Mouse (Mus musculus) kidney, adult 2 months (tissue): ENCODE data around the gene Mast4.

Experiments used
- CTCF ChIP-seq: fragments of 200-500 bp; conservative IDR thresholded peaks from 2 replicates; pipeline ENCODE4 v1.5.1; 2011; ENCODE audit warnings: low read depth, mild to moderate bottlenecking, control low read depth, low read length, moderate library complexity, mixed read lengths; ENCODE audit not compliant: insufficient read depth, insufficient read length
- POLR2A ChIP-seq: fragments of 200-500 bp; IDR thresholded peaks from one replicate; pipeline ENCODE4 v1.6.1; 2011; ENCODE audit warnings: low read depth, low read length, control low read depth

DNA sequence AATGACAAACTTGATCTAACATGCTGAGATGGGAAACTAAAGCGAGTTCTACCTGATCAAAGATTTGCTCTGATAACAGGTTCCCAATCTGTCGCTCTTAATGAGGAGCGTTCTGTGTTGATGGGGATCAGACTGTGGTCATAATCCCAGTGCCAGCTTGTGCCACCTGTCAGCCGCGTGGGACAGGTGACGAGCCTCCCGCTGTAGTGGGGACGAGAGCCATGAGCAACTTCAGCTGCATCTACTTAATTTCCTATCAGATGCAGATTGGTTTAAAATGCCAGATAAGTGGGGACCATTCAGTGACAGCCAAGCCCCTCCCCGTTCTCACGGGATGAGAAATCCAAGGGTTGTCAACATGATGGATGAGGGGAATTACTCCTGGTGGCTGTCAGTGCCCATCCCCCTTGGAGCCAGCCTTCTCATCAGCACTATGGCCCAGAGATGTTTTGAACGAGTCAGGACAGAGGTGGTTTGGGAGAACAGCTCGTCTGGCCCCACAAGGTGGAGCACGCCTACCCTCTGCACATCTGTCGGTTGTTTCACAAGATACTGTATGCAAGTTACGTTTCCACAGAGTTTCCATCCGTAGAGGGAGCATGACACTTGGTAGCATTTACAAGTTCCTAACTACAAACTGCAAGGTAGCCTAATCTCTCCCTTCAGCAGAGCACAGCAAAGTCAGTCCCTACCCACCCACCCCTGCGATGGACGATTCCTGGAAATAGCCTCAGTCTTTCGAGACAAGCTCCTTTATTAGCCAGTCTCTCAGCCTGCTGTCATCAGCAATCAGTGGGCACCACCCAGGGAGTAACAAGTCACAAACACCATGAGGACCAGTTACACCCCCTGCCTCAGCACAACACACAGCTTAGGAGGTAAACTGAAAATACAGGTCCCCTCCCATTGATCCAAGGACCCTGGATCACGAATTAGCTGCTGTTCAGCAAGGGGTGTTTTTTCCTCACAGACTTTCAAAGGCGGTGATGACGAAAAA lies 212.2 kb downstream of the Mast4 start:
- no peak for TF ChIP-seq CTCF
- no peak for TF ChIP-seq POLR2A
